Mouse (Mus musculus): ENCODE data around the gene Eif5a.
A peak's percentile ranks its signal among the peaks of the same experiment; 100 is the strongest.

Gene Eif5a

DNA sequence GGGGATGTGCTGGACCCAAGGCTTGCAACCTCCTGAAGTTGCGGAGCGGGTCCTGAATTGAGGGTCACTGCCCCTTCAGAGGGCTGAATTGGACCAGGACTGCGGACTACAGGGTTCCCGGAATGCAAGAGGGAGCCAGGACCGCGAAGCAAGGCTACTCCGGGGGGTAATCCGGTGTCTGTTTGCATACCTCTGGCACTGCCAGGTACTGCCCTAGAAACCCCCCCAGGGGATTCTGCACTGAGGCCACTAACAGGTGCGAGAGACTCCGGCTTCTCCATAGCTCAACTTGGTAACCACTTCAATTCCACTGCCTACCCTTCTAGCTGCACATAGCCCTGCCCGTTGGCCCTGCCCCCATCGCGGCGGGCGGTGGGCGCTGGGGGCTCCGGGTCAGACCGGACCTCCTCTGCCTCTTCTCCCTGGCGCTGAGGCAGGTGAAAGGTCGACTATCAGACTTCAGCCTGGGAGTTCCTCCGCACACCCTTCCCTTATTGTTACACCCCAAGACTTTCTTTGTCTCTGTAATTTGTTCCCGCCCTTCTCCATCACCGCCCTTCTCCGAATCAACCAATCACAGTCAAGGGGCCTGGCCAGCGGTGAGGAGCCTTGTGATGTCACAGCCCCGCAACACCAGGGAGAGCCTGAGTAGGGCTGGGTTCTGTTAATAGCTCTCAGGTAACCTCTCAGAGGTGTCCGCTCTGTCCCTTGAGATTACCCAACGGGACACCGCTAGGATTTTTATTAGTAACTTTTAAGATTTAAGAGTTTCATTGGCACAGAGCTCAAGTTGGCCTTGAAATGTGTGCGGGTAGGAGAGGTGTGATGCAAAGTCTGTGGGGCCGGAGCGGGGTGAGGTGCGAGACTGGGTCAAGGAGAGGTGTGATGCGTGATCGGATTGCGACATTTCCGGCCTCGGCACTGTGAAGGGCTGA, 21.0 kb downstream of the Eif5a start, which contains the start of the genes 2810408A11Rik and Neurl4:
Gene 2810408A11Rik, minus strand, starts transcription at position 517 of the 935 bp plus-strand sequence.
Gene Neurl4, plus strand, starts transcription at position 602 of the 935 bp plus-strand sequence.
- peak; percentile 96 for DNase-seq

DNA sequence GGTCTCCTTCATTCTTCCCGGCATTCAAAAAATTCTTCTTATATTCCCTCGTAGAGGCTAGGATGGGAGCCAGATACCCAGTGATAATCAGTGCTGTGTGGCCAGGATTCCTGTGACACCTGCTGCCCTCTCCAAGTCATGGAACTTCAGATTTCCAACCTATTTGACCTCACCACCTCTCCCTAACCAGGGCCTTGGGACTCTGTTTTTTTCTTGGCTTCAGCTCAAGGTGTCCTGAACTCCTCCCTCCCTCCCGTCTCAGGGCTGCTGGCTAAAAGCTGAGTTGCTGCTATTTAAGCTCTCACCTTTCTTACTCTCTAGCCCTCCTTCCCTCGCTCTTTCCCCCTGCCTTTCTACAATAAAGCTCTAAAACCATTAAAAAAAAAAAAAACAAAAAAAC, 21.9 kb downstream of the Eif5a start:
- DNase-seq: no peak

DNA sequence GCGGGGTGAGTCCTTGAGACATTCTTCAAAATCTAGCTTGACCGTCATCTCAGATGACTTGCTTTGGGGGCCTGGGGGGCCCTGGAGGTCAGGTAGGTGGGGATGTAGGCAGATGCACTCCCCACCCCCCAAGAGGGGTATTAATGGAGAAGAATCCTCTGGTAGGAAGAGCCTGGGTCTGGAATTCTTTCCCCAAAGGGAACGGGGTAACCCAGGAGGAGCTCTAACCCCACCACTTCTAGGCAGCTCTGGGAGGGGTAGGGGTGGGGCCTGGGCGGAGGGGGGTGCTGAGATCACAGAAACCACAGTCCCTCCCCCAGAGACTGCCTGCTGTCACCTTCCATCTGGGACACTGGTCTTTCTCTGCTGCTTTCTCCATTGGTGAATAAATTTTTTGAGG, 26.5 kb downstream of the Eif5a start, which contains the start of gene Acap1:
Gene Acap1, minus strand, starts transcription at position 249 of the 400 bp plus-strand sequence.
- DNase-seq: no peak

DNA sequence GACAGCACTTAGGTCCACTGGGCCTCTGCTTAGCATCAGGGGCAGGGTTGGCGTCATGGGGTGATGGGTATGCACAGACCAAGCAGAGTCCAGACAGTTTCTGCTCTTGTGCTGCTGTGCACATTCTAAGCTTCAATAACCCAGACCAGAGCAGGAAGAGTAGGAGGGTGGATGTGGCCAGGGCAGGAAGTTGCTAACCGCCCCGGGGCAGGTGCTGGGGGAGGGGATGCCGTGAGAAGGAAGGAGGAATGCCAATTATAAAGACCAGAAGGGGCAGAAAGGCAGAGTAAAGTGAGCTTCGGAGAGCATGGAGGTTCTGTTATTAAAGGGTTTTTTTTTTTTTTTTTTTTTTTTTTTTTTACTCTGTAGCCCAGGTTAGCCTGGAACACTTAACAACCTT, 27.1 kb downstream of the Eif5a start:
- peak; percentile 61 for DNase-seq

DNA sequence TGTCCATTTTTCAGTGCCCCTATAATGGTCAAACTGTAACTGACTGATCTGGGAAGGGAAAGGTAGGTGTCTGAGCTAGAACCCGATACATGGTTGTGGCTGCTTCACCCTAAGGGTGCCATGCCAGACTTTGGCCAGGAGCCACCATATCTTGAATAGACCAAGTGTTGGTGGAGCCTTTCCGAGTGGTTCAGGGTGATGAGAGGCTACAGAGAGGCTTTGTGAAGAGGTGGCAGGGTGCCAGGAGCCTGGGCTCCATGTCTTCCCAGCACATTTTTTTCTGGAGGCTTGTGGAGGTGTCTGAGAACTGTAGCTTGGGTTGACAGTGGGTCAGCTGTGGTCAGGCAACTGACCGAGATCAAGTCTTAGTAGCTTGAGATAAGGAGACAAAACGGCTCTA, 30.3 kb downstream of the Eif5a start:
- DNase-seq: no peak

DNA sequence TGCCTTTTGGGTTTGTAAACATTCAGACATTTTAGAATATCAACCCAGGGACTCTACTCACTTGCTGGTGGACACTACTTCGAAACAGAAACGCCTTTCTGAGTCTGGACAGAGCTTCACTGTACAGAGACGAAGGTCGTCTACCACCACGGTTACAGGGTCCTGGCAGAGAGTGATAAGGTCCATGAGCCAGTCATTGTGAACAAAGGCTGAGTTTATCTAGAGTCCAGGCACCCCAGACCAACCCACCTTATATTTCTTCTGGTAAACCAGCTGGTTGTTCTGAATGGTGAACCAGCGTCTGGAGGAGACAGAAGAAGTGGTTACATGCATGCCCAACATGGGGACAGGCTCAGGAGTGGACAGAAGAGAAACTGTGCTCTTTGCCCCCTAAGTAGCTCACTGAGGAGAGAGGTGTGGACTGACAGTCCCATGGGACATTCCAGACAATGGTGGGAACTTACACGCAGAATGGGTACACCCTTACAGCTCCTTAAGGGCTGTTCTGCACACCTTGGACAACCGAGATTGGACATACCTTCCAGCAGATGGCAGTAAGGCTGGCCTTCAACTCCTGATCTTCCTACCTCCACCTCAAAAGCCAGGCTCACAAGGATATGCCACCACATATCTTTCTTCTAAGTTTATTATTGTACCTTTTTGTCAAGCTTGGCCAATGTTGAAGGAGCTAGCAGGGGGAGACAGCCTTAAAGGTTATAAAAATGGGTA, 34.7 kb downstream of the Eif5a start:
- peak; percentile 74 for DNase-seq

DNA sequence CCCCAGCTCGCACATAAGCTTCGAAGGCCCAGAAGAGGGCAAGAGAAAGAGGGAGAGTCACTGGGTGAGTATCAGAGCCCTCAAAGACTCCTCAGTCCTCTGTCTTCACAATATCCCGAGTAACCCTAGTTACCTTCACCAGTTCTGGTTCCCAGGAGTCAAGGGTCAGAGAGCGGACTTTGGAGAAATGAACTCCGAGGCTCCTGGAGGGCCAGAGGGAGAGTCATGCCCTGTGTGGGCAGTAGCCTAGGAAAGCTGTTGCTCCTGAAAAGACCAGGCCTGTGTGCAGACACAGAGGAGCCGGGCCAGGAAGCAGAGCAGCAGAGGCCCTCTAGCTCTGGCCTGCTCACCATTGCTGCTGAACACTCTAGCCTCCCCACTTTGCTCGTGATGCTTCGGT, 37.1 kb downstream of the Eif5a start:
- DNase-seq: no peak

DNA sequence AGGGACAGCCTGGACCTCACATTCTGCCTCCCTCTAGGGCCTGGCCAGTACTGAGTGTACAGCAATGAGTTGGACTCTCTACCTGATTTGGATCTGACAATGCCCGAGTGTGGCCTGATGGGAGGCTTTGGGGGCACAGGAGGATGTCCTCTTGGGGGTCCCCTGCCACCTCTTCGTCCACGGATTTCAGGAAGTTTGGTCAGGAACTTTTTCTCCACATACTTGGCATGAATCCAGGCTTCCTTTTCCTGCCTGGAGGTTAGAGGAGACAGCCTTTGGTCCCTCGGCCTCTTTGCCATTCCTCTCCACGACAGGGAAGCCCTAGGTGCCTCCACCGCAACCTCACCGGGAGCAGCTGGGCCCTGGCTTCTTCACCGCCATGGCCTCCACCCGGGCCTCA, 37.5 kb downstream of the Eif5a start:
- DNase-seq: no peak

DNA sequence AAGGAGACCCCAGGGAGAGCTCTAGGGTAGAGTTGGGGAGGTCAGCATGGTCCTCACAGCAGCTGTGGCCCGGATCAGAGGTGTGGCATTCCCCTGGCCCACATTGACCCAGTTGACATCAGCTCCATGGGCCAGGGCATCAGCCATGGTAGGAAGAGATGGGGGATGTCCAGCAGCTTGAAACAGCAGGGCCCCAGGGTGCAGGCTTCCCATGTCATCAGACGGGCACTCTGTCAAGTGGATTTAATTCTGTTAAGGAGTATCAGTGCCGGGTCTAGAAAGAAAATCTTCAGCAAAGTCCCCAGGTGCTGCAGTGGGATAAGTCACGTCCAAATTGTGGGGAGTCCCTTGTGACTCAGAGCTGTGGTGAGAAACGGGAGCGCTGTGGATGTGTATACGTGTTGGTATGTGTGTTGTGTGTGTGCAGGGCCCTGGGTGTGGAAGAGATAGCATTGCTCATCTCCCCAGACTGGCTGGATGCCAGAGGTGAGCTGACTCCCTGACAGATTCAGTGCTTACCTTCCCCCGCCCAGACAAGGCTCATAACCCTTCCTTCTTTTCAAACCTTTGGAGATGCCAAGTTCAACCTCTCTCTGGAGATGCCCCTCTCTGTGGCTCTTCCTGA, 38.1 kb downstream of the Eif5a start:
- DNase-seq: no peak

DNA sequence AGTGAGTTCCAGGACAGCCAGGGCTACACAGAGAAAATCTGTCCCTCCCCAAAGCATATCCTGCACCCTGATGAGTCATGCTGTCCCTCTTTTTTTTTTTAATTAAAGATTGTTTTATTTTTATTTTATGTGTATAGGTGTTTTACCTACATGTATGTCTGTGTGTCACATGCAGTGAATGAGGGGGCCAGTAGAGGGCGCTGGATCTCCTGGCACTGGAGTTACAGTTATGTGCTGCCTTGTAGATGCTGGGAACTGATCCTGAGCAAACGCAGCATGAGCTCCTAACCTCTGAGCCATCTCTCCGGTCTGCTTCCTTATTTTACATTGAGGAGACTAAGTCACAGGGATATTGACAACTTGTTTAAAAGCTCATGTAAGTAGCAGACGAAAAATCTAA, 38.7 kb downstream of the Eif5a start:
- peak; percentile 64 for DNase-seq

DNA sequence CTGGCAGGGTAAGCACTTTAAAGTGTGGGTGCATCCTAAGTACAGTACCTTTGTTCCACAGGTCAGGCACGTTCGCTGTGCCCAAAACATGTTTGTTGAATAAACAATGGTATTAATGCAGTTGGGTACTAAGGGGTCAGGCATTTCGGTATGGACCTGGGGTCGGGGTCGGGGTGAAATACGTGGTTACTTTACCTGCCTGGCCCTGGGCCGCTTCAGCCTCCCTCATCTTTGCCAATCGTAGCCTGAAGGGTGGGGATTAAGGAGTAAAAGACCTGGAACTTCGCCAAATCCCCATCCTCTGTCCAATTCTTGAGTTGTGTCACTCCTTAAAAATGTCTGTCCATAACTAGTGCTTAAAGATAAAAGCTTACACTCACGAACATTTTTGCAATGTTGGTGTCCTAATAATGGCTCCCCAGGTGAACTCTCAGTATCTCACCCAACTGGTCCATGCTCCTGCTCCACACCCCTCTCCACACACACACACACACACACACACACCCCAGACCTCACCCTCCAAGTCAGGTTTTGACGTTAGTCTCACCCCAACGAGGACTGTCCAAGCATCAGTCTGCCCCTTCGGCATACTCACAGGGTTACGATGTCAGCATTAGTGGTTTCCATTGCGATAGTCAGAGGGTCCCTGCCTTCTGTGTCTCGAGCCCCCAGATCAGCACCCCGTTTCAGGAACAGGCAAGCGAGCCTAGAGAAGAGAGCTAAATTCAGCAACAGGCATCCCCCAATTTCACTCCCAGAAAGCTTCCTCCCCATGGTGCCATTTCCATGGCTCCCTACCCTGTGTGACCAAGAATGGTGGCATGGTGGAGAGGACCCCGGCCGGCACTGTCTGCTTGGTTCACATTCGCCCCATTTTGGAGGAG, 39.7 kb downstream of the Eif5a start:
- DNase-seq: no peak

DNA sequence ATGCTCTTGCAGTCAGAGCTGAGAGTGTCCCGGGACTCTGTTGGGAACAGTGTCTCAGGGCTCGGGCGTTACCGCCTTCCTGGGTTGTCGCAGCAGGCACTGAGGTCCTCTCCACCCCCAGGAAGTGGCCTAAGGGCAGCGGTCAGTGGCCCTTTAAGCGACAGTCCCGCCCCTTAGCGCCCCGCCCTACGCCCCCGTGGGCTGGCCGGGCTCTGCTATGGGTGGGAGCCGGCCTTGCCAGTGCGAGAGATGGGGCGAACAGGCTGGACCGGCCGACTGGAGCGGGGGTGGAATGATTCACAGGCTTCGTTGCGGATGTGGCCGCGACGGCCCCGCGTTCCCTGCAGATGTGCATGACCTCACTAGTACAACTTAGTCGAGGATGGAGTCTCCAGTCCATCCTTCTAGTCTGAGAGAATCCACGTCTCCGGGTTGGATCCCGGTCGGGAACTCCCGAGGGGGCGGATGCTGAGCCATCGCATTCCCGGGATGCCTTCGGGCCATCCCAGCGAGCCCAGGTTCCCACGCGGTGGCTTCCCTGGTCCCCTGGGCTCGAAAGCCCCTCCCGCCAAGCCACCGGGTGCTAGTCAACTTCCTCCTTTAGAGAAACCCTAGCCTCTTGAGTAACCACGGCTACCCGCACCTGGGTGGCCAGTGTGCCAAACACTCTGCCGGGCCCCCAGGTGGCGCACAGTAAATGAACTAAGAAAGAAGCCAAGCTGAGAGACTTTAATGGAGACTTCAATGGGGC, 40.7 kb downstream of the Eif5a start, which contains the start of gene Kctd11:
Gene Kctd11, minus strand, starts transcription at position 554 of the 751 bp plus-strand sequence.
- peak; percentile 96 for DNase-seq

DNA sequence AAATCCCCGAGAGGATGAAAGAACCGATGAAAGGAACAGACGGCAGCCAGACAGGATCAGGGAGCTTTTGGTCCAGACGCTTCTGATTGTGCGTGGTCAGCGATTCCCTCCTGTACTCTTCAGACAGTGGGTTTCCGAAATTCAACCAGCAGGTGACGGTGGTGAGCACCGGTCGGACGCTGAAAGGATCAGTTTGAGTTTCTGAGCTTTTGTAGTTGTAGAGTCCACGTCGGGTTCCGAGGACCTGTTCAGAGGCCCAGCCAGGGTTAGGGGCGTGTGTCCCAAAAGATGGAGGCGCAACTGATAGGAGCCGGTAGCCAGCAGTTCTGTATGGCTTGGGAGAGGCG, 41.3 kb downstream of the Eif5a start:
- DNase-seq: peak; percentile 88

DNA sequence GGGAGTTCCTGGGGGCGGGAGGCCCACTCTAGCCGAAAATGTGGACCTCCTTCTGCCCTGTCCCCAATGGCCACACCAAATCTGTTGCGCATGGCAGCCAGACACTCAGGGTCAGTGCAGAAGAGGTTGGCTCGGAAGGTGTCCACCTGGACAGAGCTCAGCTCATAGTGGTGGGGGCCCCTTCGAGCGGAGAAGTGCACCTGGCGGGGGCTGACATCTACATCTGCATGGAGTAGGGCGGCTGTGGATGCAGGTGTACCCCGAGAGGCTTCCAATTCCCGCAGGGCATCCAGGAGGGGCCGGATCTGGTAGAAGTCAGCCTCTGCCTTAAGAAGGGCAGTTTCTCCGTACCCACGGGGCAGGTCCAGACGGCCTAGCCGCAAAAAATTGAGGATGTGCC, 42.0 kb downstream of the Eif5a start:
- DNase-seq: no peak

DNA sequence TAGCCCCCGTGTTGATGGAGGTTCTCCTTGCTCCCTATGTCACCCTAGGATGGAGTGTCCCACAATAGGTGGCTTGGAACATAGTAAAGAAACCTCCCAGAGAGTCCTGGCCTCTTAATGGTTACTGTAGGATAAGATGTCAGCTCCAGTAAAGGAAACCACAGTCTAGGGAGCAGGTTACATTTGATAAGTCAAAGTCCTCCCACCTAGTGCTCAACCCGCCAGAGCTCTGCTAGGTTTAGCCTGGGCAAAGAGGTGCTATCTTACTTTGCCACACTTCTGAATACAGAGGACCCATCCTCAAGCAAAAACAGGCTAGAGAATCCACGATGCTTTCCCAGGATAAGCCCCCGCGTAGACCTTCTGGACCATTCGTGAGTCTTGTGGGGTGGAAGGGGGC, 42.8 kb downstream of the Eif5a start:
- no peak for DNase-seq

DNA sequence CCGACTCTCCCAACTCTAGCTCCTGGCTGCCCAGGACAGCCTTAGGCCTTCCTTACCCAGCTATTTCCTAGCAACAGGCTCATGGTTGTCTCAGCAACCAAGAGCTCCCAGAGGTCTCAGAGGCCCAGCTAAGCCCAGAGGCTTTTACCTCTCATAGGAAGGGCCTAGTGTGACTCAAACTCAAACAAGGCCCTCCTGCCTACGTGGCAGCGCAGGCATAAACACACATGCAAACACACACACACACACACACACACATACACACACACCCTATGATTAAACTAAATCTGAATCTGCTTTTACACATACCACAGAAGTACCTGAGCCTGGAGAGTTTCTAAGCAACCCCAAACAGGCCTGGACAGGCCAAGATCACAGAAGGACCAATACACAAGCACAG, 43.4 kb downstream of the Eif5a start:
- DNase-seq: no peak

DNA sequence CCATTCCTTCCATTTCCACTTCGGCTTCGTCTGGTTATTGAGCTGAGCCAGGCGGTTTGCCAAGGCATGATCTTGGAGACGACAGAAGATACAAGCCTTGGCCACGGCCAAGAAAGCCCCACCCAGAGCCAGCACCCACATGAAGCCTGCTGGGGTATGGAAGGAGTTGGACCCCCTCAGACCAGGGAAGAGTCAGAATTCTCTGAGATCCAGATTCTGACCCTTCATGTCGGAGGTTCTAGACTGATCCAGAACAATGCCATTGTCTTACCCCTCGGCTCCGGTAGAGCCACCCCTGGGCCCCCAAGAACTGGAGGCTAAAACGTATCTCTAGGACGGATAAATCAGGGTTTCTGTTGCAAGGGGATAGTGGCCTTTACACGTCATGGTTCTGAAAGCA, 43.9 kb downstream of the Eif5a start, which contains the start of gene Tmem95:
Gene Tmem95, minus strand, starts transcription at position 141 of the 400 bp plus-strand sequence.
- DNase-seq: no peak

DNA sequence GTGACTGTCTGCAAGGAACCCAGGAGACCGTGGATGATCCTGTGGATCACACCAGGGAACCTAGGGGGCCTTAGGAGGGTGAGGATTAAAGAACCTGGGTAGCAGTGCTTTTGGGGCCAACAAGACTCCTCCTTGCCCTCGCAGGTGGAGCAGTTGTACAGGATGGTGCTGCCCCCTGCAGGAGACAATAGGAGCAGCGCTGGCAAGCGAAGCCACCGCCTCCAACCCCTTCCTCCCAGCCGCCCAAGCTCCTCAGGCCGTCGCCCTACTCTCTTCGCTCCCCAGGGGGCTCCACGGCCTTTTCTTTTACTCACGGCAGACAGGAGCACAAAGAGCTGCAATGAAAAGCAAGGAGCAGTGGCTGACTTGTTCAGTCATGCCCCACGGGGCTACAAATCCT, 44.9 kb downstream of the Eif5a start:
- peak; percentile 92 for DNase-seq

DNA sequence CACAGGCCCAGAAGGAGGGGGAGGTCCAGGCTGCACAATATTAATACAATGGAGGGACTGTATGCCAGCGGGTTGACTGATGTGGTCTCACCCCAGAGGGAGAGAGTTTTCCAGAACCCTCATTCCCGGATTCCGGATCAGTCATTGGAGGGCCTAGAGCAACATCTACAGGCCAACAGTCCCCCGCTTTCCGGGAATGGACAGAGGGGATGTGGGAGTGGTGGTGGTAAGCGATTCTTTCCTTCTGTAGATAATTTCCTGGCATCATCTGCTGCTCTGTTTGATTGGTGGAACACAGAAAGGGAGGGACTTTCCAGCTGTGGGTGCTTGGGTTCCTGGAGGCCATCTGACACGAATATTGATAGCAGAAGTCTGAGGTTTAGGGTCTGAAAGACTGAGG, 45.6 kb downstream of the Eif5a start:
- DNase-seq: peak; percentile 88

DNA sequence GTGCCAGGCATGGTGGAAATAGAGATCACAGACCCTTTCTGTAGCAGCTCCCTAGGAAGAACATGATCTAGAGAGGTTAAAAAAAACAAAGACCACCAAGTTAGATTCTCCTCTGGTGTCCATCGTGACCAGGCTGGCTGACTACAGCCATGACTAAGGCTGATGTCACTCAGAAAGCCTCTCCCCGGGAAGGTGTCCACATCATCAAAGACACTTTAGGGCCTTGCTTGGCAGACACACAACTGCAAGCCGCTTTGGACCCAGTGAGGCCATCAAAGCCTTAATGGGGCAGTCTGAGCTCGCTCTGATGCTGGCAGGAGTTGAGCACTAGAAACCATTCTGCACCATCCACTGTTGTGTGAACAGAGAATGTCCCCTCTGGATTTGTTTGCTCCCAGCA, 49.3 kb downstream of the Eif5a start:
- no peak for DNase-seq

DNA sequence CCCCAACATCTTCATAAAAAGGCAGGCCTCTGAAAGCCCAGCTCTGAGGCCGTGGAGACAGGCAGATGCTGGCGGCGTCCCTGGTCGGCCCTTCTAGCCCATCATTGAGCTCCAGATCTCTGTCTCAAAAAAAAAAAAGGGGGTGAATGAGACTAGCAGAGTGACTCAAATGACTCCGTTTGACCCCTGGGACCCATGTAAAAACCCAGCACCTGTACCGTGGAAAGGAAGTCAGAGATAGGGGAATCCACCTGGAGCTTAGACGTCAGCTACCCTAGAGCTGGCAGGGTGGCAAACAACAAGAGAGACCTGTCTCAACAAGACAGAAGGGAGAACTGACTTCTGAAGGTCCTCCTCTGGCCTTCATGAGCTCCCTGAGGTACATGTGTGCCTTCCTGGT, 49.9 kb downstream of the Eif5a start:
- DNase-seq: no peak
